Mouse (Mus musculus): ENCODE measurements at regions not wholly inside any gene's neighbourhood (a gene's known extent, or its start where the extent isn't known, plus 50 kb on each side); places are given as distances from the start of the nearest gene placed in this dataset.

DNA sequence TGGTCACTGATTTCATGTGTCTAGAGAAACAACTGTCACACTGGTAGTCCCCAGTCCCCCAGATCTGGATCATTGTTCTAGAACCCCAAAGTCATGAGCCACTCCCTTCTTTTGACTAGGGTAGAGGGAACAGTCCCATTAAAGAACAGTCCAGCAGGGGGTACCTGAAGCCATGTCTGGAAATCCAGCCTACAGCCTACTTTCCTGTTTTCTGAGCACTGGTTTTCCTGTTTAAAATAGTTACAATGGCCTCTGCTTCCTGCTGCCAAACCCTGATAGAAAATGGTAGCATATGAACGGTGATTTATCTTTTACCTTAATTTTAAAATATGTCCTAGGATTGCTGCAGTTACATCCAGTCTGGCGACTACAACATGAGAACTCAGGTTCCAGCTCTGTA is 364.5 kb downstream of the Foxo1 start:
- peaks cover 3% of the 10 kb centered on the region; the same call in 1 of the 2 replicates for H3K4me1 ChIP-seq

DNA sequence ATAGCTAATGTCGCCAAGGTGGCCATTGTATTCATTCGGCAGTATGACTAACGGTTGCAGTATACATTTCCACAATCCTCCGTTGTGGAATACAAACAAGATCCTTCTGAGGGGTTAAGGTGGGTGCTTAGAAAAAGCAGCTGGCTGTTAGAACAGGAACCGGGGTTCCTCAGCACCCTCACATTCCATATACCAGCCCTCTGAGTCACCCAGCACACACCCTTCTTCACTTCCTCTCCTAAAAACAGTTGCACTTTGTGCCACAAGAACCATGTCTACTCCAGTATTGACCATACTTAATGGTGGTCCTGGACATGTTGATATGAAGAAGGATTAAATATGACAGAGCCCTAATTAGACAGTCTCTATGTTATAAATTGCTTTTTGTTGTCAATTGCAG is 362.1 kb downstream of the Foxo1 start:
- Histone ChIP-seq H3K27ac (replicated peaks) (no peak overlapping the region), H3K4me2 (replicated peaks) (no peak overlapping the region), H3K4me3 (no peak overlapping the region), H3K9me3 (no peaks in the 10 kb centered on the region), H3K4me1 (peaks cover 3% of the 10 kb centered on the region; the same call in 1 of the 2 replicates), H3K36me3 (no peaks in the 10 kb centered on the region), H3K27me3 (no peaks in the 10 kb centered on the region), H3K9ac (replicated peaks) (no peak overlapping the region)
- WGBS = 92% methylated on average over 5 of the region's 5 CpGs
- no peak for ATAC-seq (ENCODE audit: low FRiP score, low read depth)

More for the DNA sequence above, 364.5 kb downstream of the Foxo1 start:
- Histone ChIP-seq H3K9me3 (no peaks in the 10 kb centered on the region), H3K27me3 (no peaks in the 10 kb centered on the region), H3K36me3 (no peaks in the 10 kb centered on the region), H3K4me2 (replicated peaks) (no peak overlapping the region), H3K27ac (replicated peaks) (no peak overlapping the region), H3K4me3 (no peak overlapping the region), H3K9ac (replicated peaks) (no peak overlapping the region)
- ATAC-seq (ENCODE audit: low FRiP score, low read depth) = no peak
- WGBS = 87% methylated on average over 2 of the region's 2 CpGs

DNA sequence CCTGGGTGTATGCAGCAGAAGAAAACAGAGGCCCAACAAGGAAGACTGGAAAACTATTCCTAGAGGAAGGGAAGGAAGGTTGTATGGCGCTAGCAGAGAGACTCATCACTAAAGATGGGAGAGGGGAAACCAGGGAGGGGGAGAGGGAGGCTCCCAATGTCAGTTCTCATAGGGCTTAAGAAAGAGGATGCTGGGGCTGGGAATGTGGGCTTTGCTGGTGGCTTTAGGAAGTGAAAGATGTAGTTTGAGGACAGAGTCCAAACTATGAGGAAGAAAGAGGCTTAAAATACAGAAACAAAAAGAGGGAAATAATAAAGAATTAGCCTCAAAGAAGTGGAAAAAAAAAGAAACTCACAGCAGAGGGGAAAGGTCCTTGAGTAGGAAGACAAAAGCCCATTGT is 357.0 kb downstream of the Foxo1 start:
- Histone ChIP-seq H3K36me3 (no peaks in the 10 kb centered on the region), H3K4me3 (no peak overlapping the region), H3K9ac (replicated peaks) (no peak overlapping the region), H3K4me1 (no peaks in the 10 kb centered on the region), H3K9me3 (no peaks in the 10 kb centered on the region), H3K27me3 (no peaks in the 10 kb centered on the region), H3K27ac (replicated peaks) (no peak overlapping the region), H3K4me2 (replicated peaks) (no peak overlapping the region)
- WGBS = 68% methylated on average over 1 of the region's 1 CpGs
- no peak for ATAC-seq (ENCODE audit: low FRiP score, low read depth)

DNA sequence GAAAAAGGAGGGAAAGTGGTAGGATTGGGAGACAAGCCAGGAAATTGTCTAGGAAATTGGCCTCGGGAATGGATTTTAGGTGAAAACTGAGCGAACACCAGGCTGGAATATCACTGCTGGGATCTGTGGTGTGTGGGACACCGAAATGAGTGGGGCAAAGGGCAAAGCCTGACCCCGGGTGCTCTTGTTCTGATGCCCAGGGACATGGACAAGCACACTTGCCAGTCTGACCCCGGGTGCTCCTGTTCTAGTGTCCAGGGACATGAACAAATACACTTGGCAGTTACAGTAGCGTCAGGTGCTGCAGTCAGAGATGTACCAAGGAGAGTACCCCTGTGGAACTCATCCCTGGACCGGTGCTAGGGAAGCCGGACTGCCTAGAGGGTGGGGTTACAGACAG is 354.4 kb downstream of the Foxo1 start:
- no peaks in the 10 kb centered on the region for H3K9me3 ChIP-seq
- H3K4me1 ChIP-seq = no peaks in the 10 kb centered on the region
- no peak overlapping the region for H3K9ac ChIP-seq (replicated peaks)
- H3K4me3 ChIP-seq = no peak overlapping the region
- no peak for ATAC-seq (ENCODE audit: low FRiP score, low read depth)
- no peaks in the 10 kb centered on the region for H3K27me3 ChIP-seq
- H3K27ac ChIP-seq (replicated peaks) = no peak overlapping the region
- 92% methylated on average over 8 of the region's 8 CpGs for WGBS
- no peaks in the 10 kb centered on the region for H3K36me3 ChIP-seq
- no peak overlapping the region for H3K4me2 ChIP-seq (replicated peaks)

DNA sequence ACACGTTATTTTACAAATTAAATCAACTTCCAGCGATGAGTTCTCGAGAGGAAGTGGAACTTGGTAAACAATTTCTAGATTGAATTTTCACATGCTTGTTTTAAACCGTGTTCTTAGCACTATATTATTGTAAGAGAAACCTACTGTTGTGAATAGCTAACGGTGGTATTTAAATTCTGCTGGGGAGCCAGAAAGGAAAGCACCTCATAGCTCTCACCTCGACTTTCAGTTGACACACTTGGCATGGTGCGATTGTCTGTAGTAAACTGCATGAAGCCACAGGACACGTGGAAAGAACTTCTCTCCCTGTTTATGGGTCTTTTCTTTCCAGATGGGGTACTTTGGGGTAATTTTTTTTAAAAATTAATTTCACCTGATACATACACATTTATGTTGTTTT is 353.8 kb downstream of the Foxo1 start:
- Histone ChIP-seq H3K4me3 (no peak overlapping the region), H3K9ac (replicated peaks) (no peak overlapping the region), H3K9me3 (no peaks in the 10 kb centered on the region), H3K27me3 (no peaks in the 10 kb centered on the region), H3K27ac (replicated peaks) (no peak overlapping the region), H3K4me1 (no peaks in the 10 kb centered on the region), H3K4me2 (replicated peaks) (no peak overlapping the region), H3K36me3 (no peaks in the 10 kb centered on the region)
- no peak for ATAC-seq (ENCODE audit: low FRiP score, low read depth)
- WGBS = 91% methylated on average over 8 of the region's 8 CpGs

DNA sequence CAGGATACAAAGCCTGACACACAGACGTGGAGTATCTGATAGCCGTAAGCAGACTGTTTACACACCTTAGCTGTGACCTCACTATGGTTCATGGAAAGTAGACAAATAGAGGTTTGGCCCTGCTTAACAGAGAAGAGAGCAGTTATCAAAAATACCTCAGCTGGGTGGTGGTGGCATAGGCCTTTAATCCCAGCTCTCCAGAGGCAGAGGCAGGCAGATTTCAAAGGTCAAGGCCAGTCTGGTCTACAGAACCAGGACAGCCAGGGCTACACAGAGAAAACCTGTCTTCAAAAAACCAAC is 350.7 kb downstream of the Foxo1 start:
- no peaks in the 10 kb centered on the region for H3K4me1 ChIP-seq
- no peak for ATAC-seq (ENCODE audit: low FRiP score, low read depth)
- no peak overlapping the region for H3K4me3 ChIP-seq
- no peak overlapping the region for H3K4me2 ChIP-seq (replicated peaks)
- H3K27ac ChIP-seq (replicated peaks) = no peak overlapping the region
- no peaks in the 10 kb centered on the region for H3K27me3 ChIP-seq
- H3K9ac ChIP-seq (replicated peaks) = no peak overlapping the region
- H3K36me3 ChIP-seq = no peaks in the 10 kb centered on the region
- 96% methylated on average over 2 of the region's 2 CpGs for WGBS
- no peaks in the 10 kb centered on the region for H3K9me3 ChIP-seq

DNA sequence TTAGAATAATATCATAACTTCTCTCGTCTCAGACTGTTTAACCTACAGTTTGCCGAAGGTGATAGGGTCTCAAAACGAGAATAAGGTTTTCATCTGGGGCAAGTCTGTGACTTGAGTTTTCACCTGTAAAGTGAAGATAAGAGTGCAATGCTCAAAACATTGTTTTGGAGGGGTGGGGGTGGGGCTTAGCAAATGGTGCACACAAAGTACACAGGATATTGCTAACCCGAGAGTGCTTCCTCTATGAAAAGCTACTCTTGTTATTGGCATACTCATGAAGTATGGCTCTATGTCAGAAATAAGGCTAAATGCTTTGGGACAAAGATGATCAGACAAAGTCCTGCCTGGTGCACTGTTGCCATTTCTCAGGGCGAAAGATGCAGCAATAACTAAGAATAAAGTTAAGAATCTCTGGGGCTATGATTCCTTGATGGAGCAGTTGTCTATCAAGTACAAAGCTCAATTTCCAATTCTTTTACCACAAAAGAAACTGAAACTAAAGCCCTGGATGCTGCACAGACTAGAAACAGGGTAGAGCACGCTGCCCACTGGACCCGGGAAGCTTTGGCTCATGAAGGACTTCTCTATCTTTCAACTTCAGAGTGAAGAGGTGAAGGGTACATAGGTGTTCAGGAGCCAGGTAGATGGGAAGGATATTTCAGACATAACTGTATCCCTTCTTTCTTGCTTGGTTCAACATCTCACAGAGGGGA is 350.2 kb downstream of the Foxo1 start:
- Histone ChIP-seq H3K4me1 (no peaks in the 10 kb centered on the region), H3K27ac (replicated peaks) (no peak overlapping the region), H3K4me2 (replicated peaks) (no peak overlapping the region), H3K9ac (replicated peaks) (no peak overlapping the region), H3K36me3 (no peaks in the 10 kb centered on the region), H3K9me3 (no peaks in the 10 kb centered on the region), H3K27me3 (no peaks in the 10 kb centered on the region), H3K4me3 (no peak overlapping the region)
- 85% methylated on average over 7 of the region's 7 CpGs for WGBS
- ATAC-seq (ENCODE audit: low FRiP score, low read depth) = no peak

DNA sequence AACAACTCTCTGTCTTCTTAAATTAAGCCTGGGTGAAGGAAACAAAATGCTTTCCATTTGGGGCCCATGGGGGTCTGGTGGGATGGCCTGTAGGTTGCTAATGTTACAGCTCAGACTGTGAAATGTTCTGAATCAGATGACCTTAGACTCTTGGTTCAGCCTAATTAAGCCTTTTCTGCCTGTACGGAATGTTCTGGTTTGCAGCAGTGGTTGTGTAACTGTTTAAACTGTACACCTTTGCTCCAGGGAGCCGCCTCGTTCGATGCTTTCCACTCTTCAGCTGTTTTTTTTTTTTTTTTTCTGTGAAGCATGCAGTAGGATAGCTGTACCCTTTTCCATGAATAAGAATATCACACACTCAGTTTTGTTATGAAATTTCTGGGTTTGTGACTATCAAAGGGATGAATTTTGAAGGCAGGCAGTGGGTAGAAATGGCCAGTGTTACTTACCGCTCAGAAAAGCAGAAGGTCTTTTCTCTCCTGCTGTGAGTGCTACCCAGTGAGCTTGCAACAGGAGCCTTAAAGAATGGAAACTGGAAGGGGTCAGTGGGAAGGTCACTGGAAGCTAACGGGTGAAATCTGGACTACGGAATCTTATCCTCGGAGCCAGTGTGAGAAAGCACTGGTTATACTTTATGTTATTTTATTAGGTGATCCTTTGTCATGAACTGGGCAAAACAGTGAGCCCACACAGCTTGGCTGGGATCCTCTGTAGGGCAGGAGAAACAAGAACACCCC is 349.4 kb downstream of the Foxo1 start:
- WGBS = 41% methylated on average over 8 of the region's 8 CpGs
- no peak for ATAC-seq (ENCODE audit: low FRiP score, low read depth)
- H3K4me2 ChIP-seq (replicated peaks) = no peak overlapping the region
- H3K4me1 ChIP-seq = no peaks in the 10 kb centered on the region
- no peak overlapping the region for H3K9ac ChIP-seq (replicated peaks)
- H3K9me3 ChIP-seq = no peaks in the 10 kb centered on the region
- H3K4me3 ChIP-seq = no peak overlapping the region
- no peak overlapping the region for H3K27ac ChIP-seq (replicated peaks)
- H3K36me3 ChIP-seq = no peaks in the 10 kb centered on the region
- no peaks in the 10 kb centered on the region for H3K27me3 ChIP-seq

DNA sequence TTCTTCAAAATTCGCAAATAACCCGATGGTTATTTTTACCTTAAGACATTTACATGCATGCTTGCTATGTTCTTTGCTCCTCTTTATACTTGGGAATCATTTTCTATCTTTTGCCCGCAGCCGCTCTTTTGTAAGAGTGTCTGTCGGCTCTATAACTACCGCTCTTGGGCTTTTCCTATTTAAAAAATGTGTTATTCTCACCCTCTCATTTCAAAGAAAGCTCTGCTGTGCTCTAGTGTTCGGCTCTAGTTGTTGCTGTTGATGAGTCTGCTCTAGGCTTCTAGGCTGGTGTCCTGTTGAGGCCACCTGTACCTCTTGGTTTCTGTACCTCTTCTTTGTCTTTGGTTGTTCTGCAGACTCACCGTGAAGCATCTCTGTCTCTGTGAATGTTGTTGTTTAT is 343.7 kb downstream of the Foxo1 start:
- H3K27me3 ChIP-seq = peaks cover 5% of the 10 kb centered on the region; the same call in 1 of the 2 replicates
- WGBS = 94% methylated on average over 8 of the region's 8 CpGs
- no peak for ATAC-seq (ENCODE audit: low FRiP score, low read depth)
- no peaks in the 10 kb centered on the region for H3K4me1 ChIP-seq
- H3K36me3 ChIP-seq = no peaks in the 10 kb centered on the region
- H3K9me3 ChIP-seq = no peaks in the 10 kb centered on the region
- no peak overlapping the region for H3K4me3 ChIP-seq
- H3K4me2 ChIP-seq (replicated peaks) = no peak overlapping the region
- H3K9ac ChIP-seq (replicated peaks) = no peak overlapping the region
- H3K27ac ChIP-seq (replicated peaks) = no peak overlapping the region

DNA sequence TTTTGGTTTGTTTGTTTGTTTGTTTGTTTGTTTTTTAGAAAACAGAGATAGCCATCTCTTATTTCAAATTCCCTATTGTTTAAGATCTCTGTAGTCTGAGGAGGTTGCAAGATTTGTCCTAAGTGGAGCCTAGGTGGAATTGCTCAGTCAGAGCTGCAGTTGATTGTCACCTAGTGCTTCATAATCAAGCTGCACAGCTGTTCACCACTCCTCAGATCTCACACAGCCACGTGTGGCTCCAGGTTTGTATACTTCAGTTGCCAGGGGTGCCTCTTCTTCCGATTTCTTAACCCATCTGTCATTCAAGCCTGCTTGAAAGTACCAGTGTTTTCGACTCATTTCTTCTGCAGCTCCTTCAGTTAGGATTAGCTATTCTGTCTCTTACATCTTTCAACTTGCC is 342.3 kb downstream of the Foxo1 start:
- Histone ChIP-seq H3K4me1 (peaks cover 3% of the 10 kb centered on the region), H3K36me3 (no peaks in the 10 kb centered on the region), H3K27me3 (peaks cover 5% of the 10 kb centered on the region; the same call in 1 of the 2 replicates), H3K9ac (replicated peaks) (no peak overlapping the region), H3K9me3 (no peaks in the 10 kb centered on the region), H3K4me3 (no peak overlapping the region), H3K27ac (replicated peaks) (no peak overlapping the region), H3K4me2 (replicated peaks) (no peak overlapping the region)
- WGBS = 69% methylated on average over 3 of the region's 3 CpGs
- ATAC-seq (ENCODE audit: low FRiP score, low read depth) = no peak

DNA sequence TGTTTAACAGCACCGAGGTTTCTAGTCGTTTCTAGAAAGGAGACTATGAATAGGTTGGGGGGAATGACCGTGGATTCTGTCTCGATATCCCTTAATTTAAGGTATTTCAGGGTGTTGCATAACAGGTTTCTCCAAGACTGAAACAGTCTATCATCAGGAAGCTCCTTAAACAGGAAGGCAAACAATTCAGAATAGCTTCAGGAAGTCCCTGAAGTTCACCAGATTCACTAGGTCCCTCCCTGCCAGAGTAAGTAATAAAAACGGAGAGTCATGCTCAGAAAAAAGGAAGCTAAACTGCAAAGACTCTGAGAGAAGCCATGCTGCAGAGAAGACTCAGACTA is 339.9 kb downstream of the Foxo1 start:
- peaks cover 9% of the 10 kb centered on the region for H3K4me1 ChIP-seq
- no peak for ATAC-seq (ENCODE audit: low FRiP score, low read depth)
- no peak overlapping the region for H3K27ac ChIP-seq (replicated peaks)
- H3K9ac ChIP-seq (replicated peaks) = no peak overlapping the region
- 93% methylated on average over 5 of the region's 5 CpGs for WGBS
- no peaks in the 10 kb centered on the region for H3K9me3 ChIP-seq
- no peaks in the 10 kb centered on the region for H3K36me3 ChIP-seq
- H3K4me2 ChIP-seq (replicated peaks) = no peak overlapping the region
- peaks cover 5% of the 10 kb centered on the region; the same call in 1 of the 2 replicates for H3K27me3 ChIP-seq
- no peak overlapping the region for H3K4me3 ChIP-seq

DNA sequence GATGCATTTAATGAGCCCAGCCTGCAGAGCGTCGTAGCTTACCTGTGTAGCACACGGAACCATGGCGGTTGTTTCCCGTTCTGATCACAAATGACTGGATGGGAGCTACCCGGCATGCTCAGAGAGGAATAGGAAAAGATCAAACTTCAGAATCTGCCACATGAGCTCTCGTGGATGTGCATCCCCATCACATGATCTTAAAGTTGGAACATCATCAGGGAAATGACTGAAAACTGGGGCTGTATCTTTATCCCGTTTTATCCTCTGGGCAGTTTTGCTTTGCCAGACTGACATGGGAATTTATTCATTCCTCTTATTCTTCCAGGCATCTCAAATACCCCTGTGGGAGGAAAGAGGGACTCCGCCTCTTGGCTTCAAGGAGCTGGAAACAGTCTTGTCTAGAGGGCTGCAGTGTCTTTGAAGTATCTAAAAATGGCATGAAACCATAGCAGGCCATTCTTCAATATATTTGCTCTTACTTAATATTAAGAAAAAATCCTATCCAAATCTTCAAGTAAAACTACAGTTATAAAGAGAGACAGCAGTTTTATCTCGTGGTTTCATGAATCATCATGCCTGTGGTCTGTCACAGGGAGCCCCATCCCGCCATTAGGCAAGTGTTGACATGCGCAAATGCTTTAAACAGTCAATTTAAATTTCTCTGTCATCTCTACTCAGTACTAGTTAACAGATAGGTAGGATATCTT is 339.4 kb downstream of the Foxo1 start:
- H3K4me3 ChIP-seq = no peak overlapping the region
- no peak overlapping the region for H3K9ac ChIP-seq (replicated peaks)
- no peaks in the 10 kb centered on the region for H3K36me3 ChIP-seq
- WGBS = 91% methylated on average over 12 of the region's 12 CpGs
- no peaks in the 10 kb centered on the region for H3K9me3 ChIP-seq
- H3K4me1 ChIP-seq = peaks cover 9% of the 10 kb centered on the region
- H3K27ac ChIP-seq (replicated peaks) = no peak overlapping the region
- H3K27me3 ChIP-seq = peaks cover 5% of the 10 kb centered on the region; the same call in 1 of the 2 replicates
- H3K4me2 ChIP-seq (replicated peaks) = no peak overlapping the region
- ATAC-seq (ENCODE audit: low FRiP score, low read depth) = no peak
